Mouse (Mus musculus) heart, embryonic 12.5 days (tissue): Measurements from ENCODE around the gene Zfp37. TPM values are rescaled to one million over a fixed set of nuclear protein-coding genes. Genes with fewer than 3 reads are reported as not detected.

ENCODE experiments used
- ATAC-seq: fragments of 200-750 bp; cut with Nextera tagmentation; 2 replicates; pipeline ENCODE4 v1.8.0; 2017; ENCODE audit warnings: moderate TSS enrichment, moderate library complexity; ENCODE audit not compliant: insufficient number of reproducible peaks, low FRiP score
- H3K27ac ChIP-seq: fragments of 300-500 bp; sonication (generic); 2 replicates; pipeline ENCODE4 v1.5.1; 2016; ENCODE audit warnings: mild to moderate bottlenecking, moderate library complexity; ENCODE audit not compliant: poor library complexity, severe bottlenecking
- H3K27me3 ChIP-seq: fragments of 300-500 bp; sonication (generic); replicated peaks from 2 replicates; pipeline ENCODE4 v1.6.1; 2016; ENCODE audit warnings: mild to moderate bottlenecking, moderate library complexity
- H3K36me3 ChIP-seq: fragments of 300-500 bp; sonication (generic); 2 replicates; pipeline ENCODE4 v1.6.1; 2016; ENCODE audit warnings: mild to moderate bottlenecking, moderate library complexity
- H3K4me1 ChIP-seq: fragments of 300-500 bp; sonication (generic); replicated peaks from 2 replicates; pipeline ENCODE4 v1.6.1; 2016; ENCODE audit warnings: mild to moderate bottlenecking
- H3K4me2 ChIP-seq: fragments of 300-500 bp; sonication (generic); 2 replicates; pipeline ENCODE4 v1.6.1; 2016; ENCODE audit warnings: mild to moderate bottlenecking, moderate library complexity
- H3K4me3 ChIP-seq: fragments of 300-500 bp; sonication (generic); 2 replicates; pipeline ENCODE4 v1.5.1; 2016; ENCODE audit warnings: mild to moderate bottlenecking
- H3K9ac ChIP-seq: fragments of 300-500 bp; sonication (generic); 2 replicates; pipeline ENCODE4 v1.6.1; 2016; ENCODE audit warnings: mild to moderate bottlenecking, moderate library complexity
- H3K9me3 ChIP-seq: fragments of 300-500 bp; sonication (generic); replicated peaks from 2 replicates; pipeline ENCODE4 v1.6.1; 2016; ENCODE audit warnings: mild to moderate bottlenecking, moderate library complexity
- WGBS: fragments of 180-500 bp; shearing (Covaris S2); methylation state at CpG from one replicate; pipeline ENCODE4 v1.1.7; 2016; 5-methylcytosine and 5-hydroxymethylcytosine counted together
- polyA plus RNA-seq: library from polyadenylated mRNA; unstranded; fragments of >200 nt; fragmentation: Nextera tagmentation; extraction: Ambion mirVana; gene quantifications from 2 replicates; pipeline ENCODE4 v1.2.1, GENCODE M21; 2016

Zfp37 gene
- polyA plus RNA-seq, 1 experiment from 2014 or later = 8.9 TPM

DNA sequence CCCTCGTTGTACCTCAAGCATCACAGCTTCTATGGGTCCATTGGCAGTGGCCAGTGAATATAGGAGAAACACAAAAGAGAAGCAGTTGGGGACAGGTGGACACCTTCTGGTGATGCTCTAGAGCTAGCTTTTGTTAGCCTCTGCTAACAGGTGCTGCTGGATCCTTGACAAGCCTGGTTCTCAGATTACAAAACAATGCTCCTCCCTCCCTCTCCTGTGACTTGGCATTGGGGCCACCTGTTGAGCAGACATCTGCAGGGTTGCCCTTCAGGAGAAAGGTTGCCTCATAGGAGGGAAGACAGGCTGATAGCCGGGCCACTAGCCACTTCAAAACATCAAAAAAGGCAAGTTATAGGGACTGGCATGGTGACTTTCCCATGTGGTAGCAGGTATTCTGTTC, 31.4 kb upstream of the Zfp37 start, which contains the start of gene Slc31a2:
Slc31a2 (plus strand) TSS at position 287 of the 400 bp plus-strand sequence.
- H3K36me3 ChIP-seq = no peaks in the 10 kb centered on the region
- 34% methylated on average over 2 of the region's 2 CpGs for WGBS
- H3K27me3 ChIP-seq = no peaks in the 10 kb centered on the region
- no peak within 1 kb of the TSS for H3K9ac ChIP-seq
- H3K4me1 ChIP-seq = peaks cover 6% of the 10 kb centered on the region
- no peaks in the 10 kb centered on the region for H3K9me3 ChIP-seq
- no peak within 1 kb of the TSS for H3K4me3 ChIP-seq
- H3K27ac ChIP-seq = no peak within 1 kb of the TSS
- ATAC-seq = no peak
- H3K4me2 ChIP-seq = no peak within 1 kb of the TSS

DNA sequence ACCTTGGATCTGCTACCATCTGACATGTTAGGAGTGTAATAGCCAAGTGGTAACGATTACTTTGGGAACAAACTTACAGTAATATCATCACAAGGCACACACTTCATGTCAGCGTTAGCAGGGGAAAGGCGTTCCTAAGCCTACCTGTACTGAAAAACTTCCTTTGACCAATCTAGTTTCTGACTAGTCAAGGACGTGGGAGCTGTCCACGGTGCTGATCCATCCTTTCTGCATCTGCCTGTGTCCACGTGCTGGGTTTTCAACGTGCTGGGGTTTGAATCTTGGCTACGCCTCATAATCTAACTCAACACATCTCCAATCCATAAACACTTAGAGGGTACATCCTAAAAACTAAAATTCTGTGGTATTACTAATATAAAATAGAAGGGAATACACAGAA, 26.1 kb upstream of the Zfp37 start:
- H3K9me3 ChIP-seq = no peaks in the 10 kb centered on the region
- H3K27ac ChIP-seq = no peak overlapping the region
- no peak overlapping the region for H3K9ac ChIP-seq
- WGBS = 25% methylated on average over 8 of the region's 8 CpGs
- no peaks in the 10 kb centered on the region for H3K27me3 ChIP-seq
- H3K4me1 ChIP-seq = no peaks in the 10 kb centered on the region
- H3K4me3 ChIP-seq = no peak overlapping the region
- no peak for ATAC-seq
- no peak overlapping the region for H3K4me2 ChIP-seq
- no peaks in the 10 kb centered on the region for H3K36me3 ChIP-seq

DNA sequence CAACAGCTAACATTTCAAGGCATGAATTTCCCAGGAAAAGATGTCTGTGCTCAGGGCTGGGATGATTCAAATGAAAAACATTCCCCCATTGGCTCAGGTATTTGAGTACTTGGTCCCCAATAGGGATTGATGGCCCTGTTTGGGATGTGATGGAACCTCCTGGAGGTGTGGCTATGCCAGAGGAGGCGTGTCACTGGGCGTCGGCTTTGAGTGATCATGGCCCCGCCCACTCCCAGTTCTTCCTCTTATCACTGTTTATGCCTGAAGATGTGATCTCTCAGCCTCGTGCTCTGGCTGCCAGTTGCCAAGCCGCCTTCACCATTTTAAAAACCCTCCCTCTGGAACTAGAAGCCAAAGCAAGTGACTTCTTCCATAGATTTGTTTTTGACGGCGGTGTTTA, 23.7 kb upstream of the Zfp37 start:
- Histone ChIP-seq H3K9me3 (no peaks in the 10 kb centered on the region), H3K9ac (no peak overlapping the region), H3K27ac (no peak overlapping the region), H3K27me3 (no peaks in the 10 kb centered on the region), H3K36me3 (no peaks in the 10 kb centered on the region), H3K4me1 (no peaks in the 10 kb centered on the region), H3K4me3 (no peak overlapping the region), H3K4me2 (no peak overlapping the region)
- no peak for ATAC-seq
- 52% methylated on average over 8 of the region's 8 CpGs for WGBS

DNA sequence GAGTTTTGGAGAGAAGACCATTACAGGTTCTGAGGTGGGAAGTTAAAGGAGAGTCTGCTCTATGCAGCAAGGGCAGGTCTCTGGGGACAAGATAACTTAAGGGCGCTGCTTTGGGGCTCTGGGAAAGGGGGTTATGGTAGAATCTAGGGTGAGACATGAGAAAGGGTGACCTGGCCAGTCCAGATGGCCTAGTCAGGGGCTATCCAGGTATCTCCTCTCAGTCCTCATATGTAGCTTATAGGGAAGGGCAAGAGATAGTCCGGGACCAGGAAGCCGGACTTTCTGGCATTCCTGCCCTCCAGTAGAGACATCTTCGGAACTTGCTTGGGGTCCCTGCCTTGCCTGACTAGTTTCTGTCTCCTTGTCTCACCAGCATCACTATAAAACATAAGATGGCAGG, 20.9 kb upstream of the Zfp37 start:
- Histone ChIP-seq H3K4me2 (no peak overlapping the region), H3K4me1 (no peaks in the 10 kb centered on the region), H3K27ac (no peak overlapping the region), H3K9me3 (no peaks in the 10 kb centered on the region), H3K27me3 (no peaks in the 10 kb centered on the region), H3K36me3 (no peaks in the 10 kb centered on the region), H3K4me3 (no peak overlapping the region), H3K9ac (no peak overlapping the region)
- no peak for ATAC-seq
- 85% methylated on average over 4 of the region's 4 CpGs for WGBS

DNA sequence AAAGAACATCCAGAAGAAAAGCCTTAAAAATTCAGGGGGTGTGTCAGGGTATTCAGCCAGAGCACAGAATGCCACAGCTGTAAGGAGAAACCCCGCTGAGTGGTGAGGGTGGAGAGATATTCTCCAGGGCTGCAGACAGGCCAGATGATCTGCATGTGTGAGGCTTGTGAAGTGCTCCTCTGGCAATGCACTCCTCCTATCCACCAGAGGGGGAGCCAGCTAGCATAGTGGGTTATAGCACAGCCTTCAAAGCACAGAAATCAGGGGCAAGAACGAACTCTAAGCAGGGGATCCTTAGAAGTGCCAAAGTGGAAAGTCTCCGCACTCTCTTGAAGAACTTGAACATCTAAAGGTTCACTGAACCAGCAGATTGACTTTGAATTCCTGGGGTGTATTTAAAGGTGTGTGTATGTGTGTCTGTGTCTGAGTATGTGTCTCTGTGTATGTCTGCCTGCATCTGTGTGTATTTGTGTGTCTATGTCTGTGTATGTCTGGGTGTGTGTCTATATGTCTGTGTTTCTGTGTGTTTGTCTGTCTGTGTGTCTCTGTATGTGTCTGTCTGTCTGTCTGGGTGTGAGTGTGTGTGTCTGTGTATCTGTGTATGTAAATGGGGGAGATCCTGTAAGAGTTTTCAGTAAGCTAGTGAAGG, 20.2 kb upstream of the Zfp37 start:
- no peak for ATAC-seq
- H3K27me3 ChIP-seq = no peaks in the 10 kb centered on the region
- H3K9me3 ChIP-seq = no peaks in the 10 kb centered on the region
- no peaks in the 10 kb centered on the region for H3K4me1 ChIP-seq
- no peak overlapping the region for H3K9ac ChIP-seq
- no peak overlapping the region for H3K4me3 ChIP-seq
- no peak overlapping the region for H3K27ac ChIP-seq
- 37% methylated on average over 3 of the region's 3 CpGs for WGBS
- no peaks in the 10 kb centered on the region for H3K36me3 ChIP-seq
- H3K4me2 ChIP-seq = no peak overlapping the region

DNA sequence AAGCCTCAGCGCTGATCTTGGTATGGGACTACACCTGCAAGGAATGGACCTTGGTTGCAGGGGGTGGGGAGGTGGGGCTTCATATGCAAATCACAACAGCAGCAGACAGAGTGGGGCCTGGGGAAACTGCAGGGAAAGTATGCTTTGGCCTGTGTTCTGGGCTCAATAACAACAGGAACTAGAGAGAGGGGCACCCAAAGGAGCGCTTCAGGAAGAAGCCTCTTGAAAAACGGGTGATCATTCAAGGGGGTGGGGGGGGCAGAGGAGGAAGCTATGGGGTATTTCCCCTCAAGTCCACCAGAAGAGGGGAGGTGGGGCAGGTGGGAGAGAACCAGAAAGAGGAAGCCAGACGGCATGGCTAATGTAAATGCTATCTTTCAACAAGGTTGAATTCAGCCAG, 17.5 kb upstream of the Zfp37 start:
- H3K9me3 ChIP-seq = no peaks in the 10 kb centered on the region
- H3K27ac ChIP-seq = no peak overlapping the region
- 31% methylated on average over 4 of the region's 4 CpGs for WGBS
- H3K4me3 ChIP-seq = no peak overlapping the region
- H3K4me1 ChIP-seq = no peaks in the 10 kb centered on the region
- H3K27me3 ChIP-seq = no peaks in the 10 kb centered on the region
- ATAC-seq = no peak
- H3K36me3 ChIP-seq = no peaks in the 10 kb centered on the region
- H3K4me2 ChIP-seq = no peak overlapping the region
- no peak overlapping the region for H3K9ac ChIP-seq

DNA sequence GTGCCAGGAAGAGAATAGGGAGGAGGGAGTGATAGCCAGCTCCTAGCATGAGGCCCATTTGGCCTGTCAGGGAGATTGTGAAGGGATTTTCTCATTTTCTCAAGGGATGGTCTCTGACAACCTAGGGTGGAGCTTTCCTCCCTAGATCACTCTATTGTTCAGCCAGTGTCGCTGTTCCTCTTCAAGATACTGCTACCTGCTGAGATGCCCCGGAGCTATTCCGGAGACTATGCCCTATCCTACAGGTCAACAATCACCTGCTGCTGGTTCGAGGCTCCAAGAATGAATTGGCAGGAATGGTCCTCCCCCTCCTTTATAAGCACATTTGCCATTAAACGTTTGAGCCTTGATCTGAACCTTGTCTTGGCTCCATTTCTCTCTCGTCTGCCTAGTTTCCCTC, 9.7 kb upstream of the Zfp37 start:
- no peaks in the 10 kb centered on the region for H3K36me3 ChIP-seq
- no peak overlapping the region for H3K4me3 ChIP-seq
- ATAC-seq = no peak
- no peak overlapping the region for H3K4me2 ChIP-seq
- no peaks in the 10 kb centered on the region for H3K27me3 ChIP-seq
- no peak overlapping the region for H3K9ac ChIP-seq
- 67% methylated on average over 6 of the region's 6 CpGs for WGBS
- H3K9me3 ChIP-seq = peaks cover 15% of the 10 kb centered on the region
- no peaks in the 10 kb centered on the region for H3K4me1 ChIP-seq
- no peak overlapping the region for H3K27ac ChIP-seq

DNA sequence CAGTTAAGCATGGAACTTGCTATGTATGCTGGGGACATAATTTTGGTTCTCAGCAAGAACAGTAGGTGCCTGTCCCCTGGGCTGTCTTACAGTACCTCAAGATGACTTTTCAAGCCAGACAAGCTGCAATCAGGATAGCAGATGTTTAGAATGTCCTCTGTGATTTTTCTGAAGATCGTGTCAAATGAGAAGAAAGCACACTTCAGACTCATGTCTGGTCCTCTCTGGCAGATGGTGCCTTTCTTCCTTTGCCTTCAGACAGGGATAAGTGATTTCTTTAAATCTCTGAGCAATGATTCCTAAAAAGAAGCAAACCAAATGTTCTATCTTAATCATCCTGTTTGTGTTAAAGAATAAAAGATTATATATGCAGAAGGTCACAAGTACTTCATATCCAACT, 694 bp downstream of the Zfp37 start:
- Histone ChIP-seq H3K36me3 (no peaks in the 10 kb centered on the region), H3K27ac (no peak overlapping the region), H3K4me1 (no peaks in the 10 kb centered on the region), H3K4me2 (no peak overlapping the region), H3K27me3 (no peaks in the 10 kb centered on the region), H3K9me3 (no peaks in the 10 kb centered on the region), H3K4me3 (no peak overlapping the region), H3K9ac (no peak overlapping the region)
- WGBS = 60% methylated on average over 1 of the region's 1 CpGs
- no peak for ATAC-seq

DNA sequence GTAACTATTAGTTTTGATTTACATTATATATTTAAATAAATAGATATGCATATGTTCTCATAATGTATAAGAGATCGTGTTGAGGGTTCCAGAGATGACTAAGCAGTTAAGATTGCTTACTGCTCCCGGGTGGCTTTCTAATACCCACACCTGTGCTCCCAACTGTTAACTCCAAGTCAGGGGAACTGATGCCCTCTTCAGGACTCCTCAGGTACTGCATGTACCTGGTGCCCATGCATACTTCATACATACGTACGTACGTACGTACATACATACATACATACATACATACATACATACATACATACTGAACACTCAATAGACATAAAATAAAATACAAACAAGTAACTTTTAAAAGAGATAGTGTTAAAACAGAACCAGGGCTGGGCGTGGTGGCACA, 1.4 kb downstream of the Zfp37 start:
- no peaks in the 10 kb centered on the region for H3K4me1 ChIP-seq
- H3K4me2 ChIP-seq = no peak overlapping the region
- H3K27me3 ChIP-seq = no peaks in the 10 kb centered on the region
- H3K4me3 ChIP-seq = no peak overlapping the region
- no peaks in the 10 kb centered on the region for H3K36me3 ChIP-seq
- H3K9me3 ChIP-seq = no peaks in the 10 kb centered on the region
- ATAC-seq = no peak
- 86% methylated on average over 7 of the region's 7 CpGs for WGBS
- no peak overlapping the region for H3K27ac ChIP-seq
- H3K9ac ChIP-seq = no peak overlapping the region

DNA sequence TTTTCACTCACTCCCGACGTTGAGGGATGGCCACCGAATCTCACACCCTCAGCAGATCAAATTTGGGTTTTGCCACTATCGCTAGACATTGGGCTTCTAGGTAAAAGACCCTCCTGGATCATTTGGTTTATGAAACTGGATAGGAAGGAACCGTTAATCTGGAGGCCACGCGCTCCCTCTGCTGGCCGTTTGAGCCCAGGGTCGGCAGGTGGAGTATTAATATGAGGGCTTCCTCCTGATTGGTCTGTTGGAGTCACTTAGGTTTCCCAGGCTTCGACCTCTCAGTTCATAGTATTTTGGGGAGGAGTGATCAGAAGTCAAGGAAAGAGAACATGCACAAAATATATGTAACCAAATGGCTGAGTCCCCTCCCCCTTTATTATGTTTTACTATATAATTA, 2.5 kb downstream of the Zfp37 start:
- H3K4me3 ChIP-seq = no peak overlapping the region
- no peaks in the 10 kb centered on the region for H3K27me3 ChIP-seq
- no peaks in the 10 kb centered on the region for H3K9me3 ChIP-seq
- H3K4me2 ChIP-seq = no peak overlapping the region
- H3K36me3 ChIP-seq = no peaks in the 10 kb centered on the region
- no peak overlapping the region for H3K27ac ChIP-seq
- ATAC-seq = no peak
- 40% methylated on average over 10 of the region's 10 CpGs for WGBS
- no peaks in the 10 kb centered on the region for H3K4me1 ChIP-seq
- no peak overlapping the region for H3K9ac ChIP-seq

DNA sequence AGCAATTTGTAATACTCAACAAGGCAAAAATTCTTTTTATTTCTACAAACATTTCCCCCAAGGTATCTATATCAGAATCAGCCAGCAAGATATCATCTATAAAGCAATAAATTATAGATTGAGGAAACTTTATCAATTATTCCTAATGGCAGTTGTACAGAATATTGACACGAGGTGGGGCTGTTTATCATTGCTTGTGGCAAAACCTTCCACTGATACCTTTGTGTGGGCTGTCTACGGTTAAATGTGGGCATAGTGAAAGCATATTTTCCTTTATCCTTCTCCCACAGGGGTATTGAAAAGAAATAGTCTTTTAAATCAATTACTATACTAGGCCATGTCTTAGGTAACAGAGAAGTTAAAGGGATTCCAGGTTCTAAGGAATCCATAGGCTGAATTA, 17.4 kb downstream of the Zfp37 start:
- no peaks in the 10 kb centered on the region for H3K27me3 ChIP-seq
- peaks cover 13% of the 10 kb centered on the region for H3K4me1 ChIP-seq
- H3K4me3 ChIP-seq = no peak overlapping the region
- 74% methylated on average over 2 of the region's 2 CpGs for WGBS
- no peaks in the 10 kb centered on the region for H3K36me3 ChIP-seq
- H3K4me2 ChIP-seq = no peak overlapping the region
- no peak overlapping the region for H3K27ac ChIP-seq
- H3K9ac ChIP-seq = no peak overlapping the region
- no peak for ATAC-seq
- H3K9me3 ChIP-seq = no peaks in the 10 kb centered on the region

DNA sequence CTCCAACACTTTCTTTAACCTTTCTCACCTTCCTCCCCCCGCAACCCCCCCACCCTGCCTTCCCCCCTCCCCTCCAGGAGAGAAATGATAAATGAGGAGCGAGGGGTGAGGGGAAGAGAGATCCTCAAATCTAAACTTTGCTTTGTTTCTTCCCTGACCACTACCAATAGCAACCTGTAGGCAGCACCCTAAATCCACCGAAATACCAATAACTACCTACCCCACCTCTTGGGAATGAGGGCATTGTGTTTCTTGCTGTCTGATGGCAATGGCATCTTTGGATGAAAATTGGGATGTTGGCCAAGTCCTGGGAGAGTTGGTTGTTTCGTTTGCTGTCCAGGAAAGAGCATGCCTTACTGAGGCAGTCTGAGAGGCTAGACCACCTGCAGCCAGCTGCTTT, 20.8 kb downstream of the Zfp37 start:
- Histone ChIP-seq H3K9me3 (no peaks in the 10 kb centered on the region), H3K27ac (no peak overlapping the region), H3K4me2 (no peak overlapping the region)

More for the DNA sequence above, 20.8 kb downstream of the Zfp37 start:
- H3K36me3 ChIP-seq = no peaks in the 10 kb centered on the region
- no peak for ATAC-seq
- no peak overlapping the region for H3K9ac ChIP-seq
- 38% methylated on average over 4 of the region's 4 CpGs for WGBS
- H3K4me3 ChIP-seq = no peak overlapping the region
- no peaks in the 10 kb centered on the region for H3K27me3 ChIP-seq
- H3K4me1 ChIP-seq = peaks cover 17% of the 10 kb centered on the region
